Mouse (Mus musculus): ENCODE data around the gene Spata13.

DNA sequence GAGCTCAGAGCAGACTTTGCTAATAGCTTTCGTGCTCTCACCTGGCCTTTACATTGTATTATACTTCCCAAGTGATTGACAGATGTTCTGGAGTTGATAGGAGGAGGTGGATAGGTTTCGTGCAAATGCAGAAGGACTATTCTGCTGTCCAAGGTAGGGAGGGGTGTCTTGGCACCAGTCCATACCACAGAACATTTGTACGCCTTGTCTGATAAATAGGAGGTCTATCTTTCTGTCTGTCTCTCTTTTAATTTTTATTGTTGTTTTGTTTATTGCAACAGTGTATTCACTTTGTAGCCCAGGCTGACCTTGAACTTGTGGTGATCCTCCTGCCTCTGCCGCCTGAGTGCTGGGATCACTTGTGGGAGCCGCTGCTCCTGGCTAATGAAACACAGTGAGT is 163.8 kb downstream of the Spata13 start:
- TF ChIP-seq POLR2A (IDR thresholded peaks at IDR 0.05; ENCODE audit: borderline replicate concordance, low read depth, low read length) (no peak), CTCF (IDR thresholded peaks at IDR 0.05; ENCODE audit: low read depth, low read length) (no peak)
